Mouse (Mus musculus) left cerebral cortex, adult 2 months (tissue): ENCODE measurements around the gene Apoe. TPM values are rescaled to one million over a fixed set of nuclear protein-coding genes. Genes with fewer than 3 reads are reported as not detected.
A peak's percentile ranks its signal among the peaks of the same experiment; 100 is the strongest.
"Not testable (repeated sequence)": the region's sequence is repeated elsewhere in the genome, so short reads cannot be mapped to it uniquely, and the experiment has no call there.

Experiments
- DNase-seq, 2 experiments: peaks; one replicate each; pipeline ENCODE4 v3.0.0; 2021 to 2022; ENCODE audit warnings: low spot score in 2 of 2, mixed read lengths in 1 of 2; ENCODE audit errors: extremely low spot score in 1 of 2
- H3K27ac ChIP-seq: fragments of 200-600 bp; 2 replicates; pipeline ENCODE4 v1.8.1; 2022
- H3K4me3 ChIP-seq: fragments of 200-600 bp; 2 replicates; pipeline ENCODE4 v1.8.1; 2022
- CTCF ChIP-seq: fragments of 200-600 bp; IDR thresholded peaks from 2 replicates; pipeline ENCODE4 v1.8.1; 2022; ENCODE audit warnings: antibody characterized with exemption, mild to moderate bottlenecking, moderate library complexity
- intact Hi-C: fragments of 180-260 bp; cut with DNase I; formaldehyde crosslinking; loops from one replicate; pipeline ENCODE4 v1.15.1; 2025
- total RNA-seq, 2 experiments: library from RNA; stranded (reverse); gene quantifications; 2 replicates each; pipeline ENCODE4 v1.2.3; 2021

The Apoe gene
- total RNA-seq, 2 experiments from 2014 or later, result 1,824 to 1,912 TPM

DNA sequence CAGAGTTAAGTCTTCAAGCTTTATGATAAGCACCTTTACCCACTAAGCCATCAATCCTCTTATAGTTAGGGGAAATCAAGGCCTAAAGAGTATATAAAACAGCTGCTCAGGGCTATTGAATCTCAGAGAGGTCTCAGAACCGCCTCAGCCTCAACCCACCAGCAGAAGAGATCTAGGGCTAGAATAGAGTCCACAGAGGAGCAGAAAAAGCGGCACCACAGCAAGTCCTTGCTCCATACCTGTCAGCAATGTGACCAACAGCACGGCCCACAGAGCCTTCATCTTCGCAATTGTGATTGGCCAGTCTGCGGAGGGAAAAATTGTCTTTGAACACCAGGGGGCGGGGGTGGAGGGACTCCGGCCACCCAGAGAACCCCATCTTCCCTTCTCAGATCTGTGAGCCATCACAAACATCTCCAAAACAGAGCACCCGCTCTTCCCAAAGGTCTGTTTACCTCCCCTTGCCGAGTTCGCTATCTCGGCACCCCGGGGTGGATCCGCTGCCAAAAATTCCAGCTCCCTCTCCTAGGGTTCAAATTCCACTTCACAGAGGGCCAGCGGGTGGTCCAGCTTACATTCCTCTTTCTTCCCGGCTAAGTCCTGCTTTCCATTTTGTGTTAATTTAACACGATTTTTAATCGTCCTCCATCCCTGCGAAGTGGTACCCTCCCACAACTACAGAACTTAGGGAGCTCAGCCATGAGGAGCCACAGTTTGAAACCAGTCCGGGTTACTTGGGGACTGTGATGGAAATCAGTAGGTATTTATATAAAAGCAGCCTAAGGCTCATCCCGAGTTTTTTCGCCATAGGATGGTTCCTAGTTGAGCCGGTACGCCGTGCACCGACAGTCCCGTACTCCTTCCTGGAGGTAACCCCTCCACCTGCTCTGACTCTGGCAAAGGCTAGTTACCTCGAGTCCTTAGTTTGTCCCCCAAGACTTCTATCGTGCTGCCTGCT is 760 bp downstream of the Apoe start:
- peak overlapping the region; percentile 69 for H3K27ac ChIP-seq
- intact Hi-C loops, result no loop called here
- peak; percentile 15 for TF ChIP-seq CTCF

DNA sequence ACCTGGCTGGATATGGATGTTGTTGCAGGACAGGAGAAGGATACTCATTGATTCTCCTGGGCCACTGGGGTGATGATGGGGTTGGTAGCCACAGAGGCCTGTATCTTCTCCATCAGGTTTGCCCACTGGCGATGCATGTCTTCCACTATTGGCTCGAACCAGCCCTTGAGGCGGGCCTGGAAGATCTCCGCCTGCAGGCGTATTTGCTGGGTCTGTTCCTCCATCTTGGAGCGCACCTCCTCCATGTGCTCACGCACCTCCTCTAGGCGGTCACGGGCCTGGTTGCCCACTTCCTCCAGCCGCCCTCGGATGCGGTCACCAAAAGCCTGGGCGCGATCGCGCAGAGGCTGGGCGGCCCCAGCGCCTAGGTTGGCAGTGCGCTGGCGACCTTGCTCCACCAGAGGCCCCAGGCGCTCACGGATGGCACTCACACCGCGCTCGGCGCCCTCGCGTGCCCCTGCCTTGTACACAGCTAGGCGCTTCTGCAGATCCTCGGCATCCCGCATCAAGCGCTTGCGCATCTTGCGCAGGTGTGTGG is 2.6 kb downstream of the Apoe start:
- Histone ChIP-seq H3K27ac (no peak overlapping the region), H3K4me3 (peak overlapping the region; percentile 21)
- DNase-seq, result no peak
- intact Hi-C loops, result no loop called here
- TF ChIP-seq CTCF, result no peak

More for the DNA sequence above, 760 bp downstream of the Apoe start:
- peak overlapping the region; percentile 43 for H3K4me3 ChIP-seq
- DNase-seq, result no peak

DNA sequence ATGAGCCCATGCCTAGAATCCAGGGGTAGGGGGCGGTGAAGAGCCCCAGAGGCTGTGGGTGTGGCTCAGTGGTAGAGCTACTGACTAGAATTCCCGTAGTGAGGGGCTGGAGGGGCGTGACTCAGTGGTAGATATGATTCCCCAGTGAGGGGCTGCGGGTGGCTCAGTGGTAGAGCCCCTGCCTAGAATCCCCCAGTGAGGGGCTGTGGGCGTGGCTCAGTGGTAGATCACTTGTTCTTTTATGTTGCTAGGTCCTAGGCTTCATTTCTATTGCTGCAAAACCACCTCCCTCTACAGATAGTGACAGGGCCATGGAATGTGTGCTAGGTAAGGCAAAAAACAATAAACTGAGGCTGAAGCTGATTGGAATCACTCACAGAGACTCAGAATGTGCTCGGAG is 3.1 kb downstream of the Apoe start:
- Histone ChIP-seq H3K4me3 (peak overlapping the region; percentile 21; the same call in 1 of the 2 replicates), H3K27ac (no peak overlapping the region)
- DNase-seq, result no peak
- intact Hi-C loops, result no loop called here
- no peak for TF ChIP-seq CTCF

DNA sequence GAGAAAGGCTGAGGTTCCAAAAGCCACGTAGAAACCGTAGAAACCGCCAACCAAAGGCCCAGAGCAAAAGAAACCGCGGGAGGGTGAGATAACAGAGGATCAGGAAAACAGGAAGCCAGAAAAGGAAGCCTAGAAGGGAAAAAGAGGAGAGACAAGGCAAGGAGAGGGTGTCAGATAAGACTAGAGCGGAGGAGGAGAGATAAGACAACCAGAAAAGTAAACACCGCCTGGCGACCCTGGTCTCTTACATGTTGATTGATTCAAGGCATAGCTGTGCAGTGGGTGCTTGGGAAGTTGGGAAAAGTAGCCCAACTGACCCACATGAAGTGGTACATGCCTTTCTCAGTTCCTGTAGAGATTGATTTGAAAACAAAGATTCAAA is 3.8 kb downstream of the Apoe start:
- intact Hi-C loops, result no loop called here
- TF ChIP-seq CTCF, result no peak
- no peak for DNase-seq
- Histone ChIP-seq H3K4me3 (no peak overlapping the region), H3K27ac (no peak overlapping the region)

DNA sequence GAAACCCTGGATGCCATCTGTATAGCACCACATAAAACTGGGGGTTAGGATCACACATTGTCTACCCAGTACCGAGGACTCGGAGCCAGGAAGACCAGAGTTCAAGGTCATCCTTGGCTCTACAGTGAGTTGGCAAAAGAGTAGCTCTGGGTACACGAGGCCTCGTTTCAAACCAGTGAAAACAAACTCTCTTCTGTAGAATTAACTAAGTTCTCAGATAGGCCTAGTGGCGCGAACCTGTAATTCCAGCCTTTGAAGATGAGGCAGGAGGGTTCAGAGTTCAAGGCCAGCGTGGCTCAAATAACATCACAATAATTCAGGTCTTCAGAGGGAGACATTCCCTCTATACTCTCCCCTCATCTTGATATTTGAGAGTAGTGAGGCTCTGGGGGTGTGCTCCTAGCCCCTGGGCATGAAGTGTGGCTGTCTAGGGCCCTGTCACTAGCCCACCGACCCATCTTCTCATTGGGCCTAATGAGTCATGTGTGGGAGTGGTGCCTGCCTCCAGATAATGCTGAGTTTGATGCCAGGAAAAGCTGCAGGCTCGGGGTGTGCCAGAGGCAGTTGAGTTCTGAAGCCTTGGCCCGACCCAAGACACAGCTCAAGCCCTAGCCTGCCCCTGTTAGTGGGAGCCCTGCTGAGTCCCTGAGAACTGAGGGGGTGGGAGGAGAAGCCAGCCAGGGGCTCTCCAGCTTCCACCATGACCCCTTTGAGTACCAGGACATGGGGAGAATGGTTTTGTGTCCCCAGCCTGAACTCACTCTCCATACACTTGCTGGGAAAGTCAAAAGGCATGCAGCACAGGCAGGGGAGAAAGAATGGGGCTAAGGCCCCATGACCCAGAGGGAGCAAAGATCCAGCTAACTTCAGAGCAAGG is 4.4 kb downstream of the Apoe start:
- intact Hi-C loops, result no loop called here
- no peak for TF ChIP-seq CTCF
- DNase-seq, result no peak
- Histone ChIP-seq H3K27ac (no peak overlapping the region; the same call in 1 of the 2 replicates), H3K4me3 (no peak overlapping the region)

DNA sequence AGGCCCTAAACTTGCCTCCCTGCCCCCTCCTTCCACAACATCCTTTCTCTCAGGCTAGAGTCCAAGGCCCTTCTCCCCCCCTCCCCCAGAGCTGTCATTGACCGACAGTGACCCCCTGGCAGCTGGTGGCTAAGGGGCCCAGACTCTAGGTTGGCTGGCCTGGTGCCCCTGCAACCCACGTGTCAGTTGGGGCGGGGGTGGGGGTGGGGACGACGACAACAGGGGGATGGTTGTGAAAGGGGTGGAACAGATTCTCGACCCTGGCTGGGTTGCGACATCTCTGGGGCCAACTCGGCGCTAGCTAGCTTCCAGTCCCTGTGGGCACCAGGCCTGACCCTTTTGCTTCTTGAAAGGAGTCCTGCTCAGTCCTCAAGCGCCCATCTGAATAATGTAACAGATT is 5.6 kb downstream of the Apoe start:
- Histone ChIP-seq H3K4me3 (no peak overlapping the region), H3K27ac (peak overlapping the region; percentile 38; the same call in 1 of the 2 replicates)
- TF ChIP-seq CTCF, result no peak
- DNase-seq, result no peak
- intact Hi-C loops, result no loop called here

DNA sequence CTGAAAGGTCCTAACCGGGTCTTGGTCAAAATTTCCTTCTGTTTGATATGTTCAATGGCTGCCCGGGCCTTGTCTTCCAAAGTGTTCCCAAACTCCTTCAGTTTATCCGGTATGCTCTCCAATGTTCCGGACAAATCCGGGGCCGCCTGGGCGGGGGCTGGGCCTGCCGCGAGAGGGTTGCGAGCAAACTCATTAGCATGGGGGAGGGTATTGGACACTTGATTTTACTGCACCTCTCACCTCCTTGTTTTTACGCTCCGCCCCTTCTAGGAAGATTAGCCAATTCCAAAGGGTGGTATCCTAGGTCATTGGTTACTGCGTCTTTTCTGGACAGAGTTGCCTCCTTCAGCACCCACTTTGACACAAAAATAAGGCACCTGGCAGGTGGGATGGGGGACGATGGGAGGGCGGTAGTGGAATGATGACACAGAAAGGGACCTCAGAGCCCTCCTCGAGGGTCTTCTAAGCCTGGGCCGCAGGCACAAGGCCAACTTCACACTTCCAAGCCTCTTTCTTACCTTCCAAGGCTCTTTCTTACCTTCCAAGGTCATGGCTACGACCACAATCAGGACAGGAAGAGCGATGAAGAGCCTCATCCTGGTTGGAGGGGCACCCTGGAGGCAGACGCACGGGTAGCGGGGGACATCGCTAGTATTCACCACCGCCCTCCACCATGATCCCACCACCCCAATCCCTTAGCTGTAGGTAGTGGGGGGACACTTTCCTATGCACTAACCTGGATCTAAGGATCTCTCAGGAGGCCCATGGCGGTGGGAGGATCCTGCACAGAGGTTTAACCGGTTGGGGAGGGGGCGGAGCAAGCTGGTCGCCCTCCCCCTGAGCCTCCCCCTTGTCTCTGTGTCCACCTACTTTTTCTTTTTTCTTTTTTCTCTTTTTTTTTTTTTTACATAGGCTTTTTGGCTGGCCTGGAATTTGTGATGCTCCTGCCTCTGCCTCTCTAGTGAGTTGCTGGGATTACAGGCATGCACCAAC is 6.8 kb downstream of the Apoe start, which contains the start of gene Apoc1:
Gene Apoc1 (minus strand): TSS at position 788 of the 993 bp plus-strand sequence.
- intact Hi-C loops, result no loop called here
- peak within 1 kb of the TSS; percentile 28; the same call in 1 of the 2 replicates for H3K27ac ChIP-seq

DNA sequence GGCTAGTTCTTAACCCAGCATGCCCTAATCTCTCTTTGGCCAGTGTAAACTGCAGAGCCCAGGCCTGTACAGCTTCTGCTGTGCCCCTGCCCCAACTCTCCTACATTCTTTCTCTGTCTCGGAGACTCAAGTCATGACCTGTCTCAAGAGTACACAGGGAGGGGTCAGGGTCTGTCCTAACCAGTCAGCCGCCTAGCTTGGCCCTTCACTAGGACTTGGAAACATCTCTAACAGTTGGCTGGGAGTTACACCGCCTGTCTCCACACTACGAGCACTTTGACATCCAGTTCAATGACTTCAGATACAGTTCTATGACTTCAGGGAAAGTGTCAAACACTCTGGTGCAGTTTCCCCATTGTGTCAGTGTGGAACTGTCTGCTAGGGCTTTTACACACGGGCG is 7.6 kb downstream of the Apoe start:
- no peak overlapping the region for H3K4me3 ChIP-seq
- intact Hi-C loops, result no loop called here
- no peak for DNase-seq
- no peak overlapping the region for H3K27ac ChIP-seq
- no peak for TF ChIP-seq CTCF

More for the DNA sequence above, 6.8 kb downstream of the Apoe start, which contains the start of gene Apoc1:
- no peak within 1 kb of the TSS for H3K4me3 ChIP-seq
- DNase-seq, result no peak
- no peak for TF ChIP-seq CTCF

DNA sequence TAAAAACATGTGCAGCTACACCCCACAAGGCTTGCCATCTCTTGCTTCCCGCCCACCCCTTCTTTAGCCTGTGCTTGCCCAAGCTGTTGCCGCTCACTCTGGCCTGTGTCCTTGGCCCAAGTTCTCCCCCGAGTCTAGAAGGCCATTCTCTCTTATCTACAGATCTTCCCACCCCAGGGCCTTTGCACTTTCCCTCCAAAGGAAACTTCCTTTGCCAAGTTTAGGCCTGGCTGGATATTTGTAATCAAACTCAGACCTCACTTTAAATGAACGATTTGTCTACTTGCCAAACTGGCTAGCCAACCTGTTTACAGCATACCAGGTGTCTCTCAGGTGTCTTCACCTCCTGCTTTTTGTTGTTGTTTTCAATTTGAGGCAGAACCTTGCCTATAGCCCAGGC is 8.1 kb downstream of the Apoe start:
- no peak overlapping the region for H3K4me3 ChIP-seq
- intact Hi-C loops, result no loop called here
- H3K27ac ChIP-seq, result no peak overlapping the region
- no peak for DNase-seq
- no peak for TF ChIP-seq CTCF

DNA sequence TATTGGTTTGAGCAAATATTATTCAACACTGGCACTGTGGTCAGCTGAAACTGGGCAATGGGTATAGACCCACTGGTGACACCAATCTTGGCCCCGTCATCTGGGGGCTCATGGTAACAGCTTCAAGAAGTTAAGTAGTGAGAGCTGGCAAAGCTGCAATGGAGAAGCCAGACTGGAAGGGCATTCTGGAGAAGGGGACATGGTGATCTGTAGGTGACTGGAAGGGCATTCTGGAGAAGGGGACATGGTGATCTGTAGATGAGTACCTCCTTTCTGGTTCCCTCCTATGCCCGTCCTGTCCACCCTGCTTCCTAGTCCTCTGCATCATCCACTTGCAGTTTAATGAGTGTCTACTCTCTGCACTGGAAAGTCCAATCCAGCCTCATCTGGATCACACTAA is 10.4 kb downstream of the Apoe start:
- no peak overlapping the region for H3K4me3 ChIP-seq
- no peak for DNase-seq
- no peak for TF ChIP-seq CTCF
- H3K27ac ChIP-seq, result no peak overlapping the region
- intact Hi-C loops, result no loop called here

DNA sequence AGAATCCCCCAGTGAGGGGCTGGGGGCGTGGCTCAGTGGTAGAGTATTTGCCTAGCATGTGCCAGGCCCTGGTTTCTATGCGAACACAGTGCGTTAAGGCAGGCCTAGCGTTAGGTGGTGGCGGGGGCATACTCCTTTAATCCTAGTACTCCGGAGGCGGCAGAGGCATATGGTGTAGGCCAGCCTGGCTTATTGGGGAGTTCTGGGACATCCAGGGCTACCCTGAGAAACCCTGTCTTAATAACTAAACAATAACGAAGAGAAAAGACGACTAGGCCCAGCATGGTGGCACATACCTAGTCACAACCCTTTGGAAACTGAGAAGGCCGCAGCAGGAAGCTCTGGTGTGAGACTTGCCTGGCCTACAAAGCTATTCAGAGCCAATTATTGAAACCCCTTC is 10.9 kb downstream of the Apoe start:
- no peak overlapping the region for H3K27ac ChIP-seq
- H3K4me3 ChIP-seq, result no peak overlapping the region
- intact Hi-C loops, result no loop called here
- DNase-seq, result no peak
- TF ChIP-seq CTCF, result no peak

DNA sequence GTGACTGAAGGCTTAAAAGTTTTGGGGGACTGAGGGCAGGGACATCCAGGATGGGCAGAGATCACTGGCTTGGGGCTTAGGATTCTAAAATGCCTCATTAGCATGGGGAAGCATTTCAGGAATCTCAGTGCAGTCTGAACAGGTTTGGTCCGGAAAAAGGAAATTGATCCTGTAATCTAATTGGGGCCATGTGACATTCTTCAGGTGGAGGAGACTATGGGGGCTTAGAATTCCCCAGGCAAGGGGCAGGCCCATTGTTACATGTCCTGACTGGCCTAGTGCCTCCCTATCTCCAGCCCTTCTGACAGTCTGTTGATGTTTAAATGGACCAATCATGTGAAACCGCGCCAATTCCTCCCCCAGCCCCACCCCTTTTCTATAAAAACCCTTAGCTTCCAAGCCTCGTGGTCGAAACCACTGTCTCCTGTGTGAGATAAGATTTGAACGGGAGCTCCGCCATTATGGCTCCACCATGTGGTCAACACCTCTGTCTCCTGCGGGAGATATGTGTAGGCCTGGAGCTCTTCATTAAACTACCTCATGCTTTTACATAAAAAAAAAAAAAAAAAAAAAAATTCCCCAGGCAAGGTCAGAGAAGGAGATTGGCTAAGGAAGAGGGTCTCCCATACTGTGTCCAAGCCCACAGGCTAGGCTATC is 11.9 kb downstream of the Apoe start:
- DNase-seq, intact Hi-C loops, H3K27ac ChIP-seq, H3K4me3 ChIP-seq: not testable (repeated sequence)
